Mouse (Mus musculus) cerebellum, adult 9-11 months (tissue): ENCODE data around the gene Parp14.

ENCODE experiments used
- DNase-seq: peaks from one replicate; pipeline ENCODE4 v3.0.0; 2022

Gene Parp14

DNA sequence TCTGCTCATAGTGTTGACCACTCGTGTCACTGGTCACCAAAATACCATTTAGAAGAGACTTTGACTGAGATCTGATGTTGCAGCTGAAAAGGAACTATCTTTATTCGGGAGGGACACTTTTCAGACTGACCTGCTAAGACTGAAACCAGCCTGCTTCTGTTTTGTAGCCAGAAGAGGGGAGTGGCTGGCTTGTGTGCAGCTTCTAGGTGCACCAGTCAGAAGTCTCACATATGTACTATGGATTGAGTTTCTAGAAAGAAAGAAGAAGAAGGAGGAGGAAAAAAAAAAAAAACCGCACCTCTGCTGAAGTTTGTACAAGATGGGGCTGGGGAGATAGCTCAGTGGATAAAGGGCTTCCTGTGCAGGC, 88.2 kb downstream of the Parp14 start:
- no peak for DNase-seq
